Mouse (Mus musculus): Measurements from ENCODE around the gene Cdc20. TPM values are rescaled to one million over a fixed set of nuclear protein-coding genes. Genes with fewer than 3 reads are reported as not detected.

The Cdc20 gene
- polyA plus RNA-seq, 1 experiment from 2014 or later = 315 TPM

- no peak for DNase-seq (ENCODE audit: low spot score)
- no peak overlapping the region for H3K9ac ChIP-seq (ENCODE audit: low read depth, low read length)
- 0 out of 2 replicates have a peak, but pooled peaks cover 2% of the 10 kb centered on the region for H3K36me3 ChIP-seq (ENCODE audit: control insufficient read depth, insufficient read depth, low read length)
- no peak for ATAC-seq (replicated peaks; ENCODE audit: low FRiP score)
- 90% methylated on average over 1 of the region's 1 CpGs for WGBS
- H3K4me2 ChIP-seq = no peak overlapping the region
- no peak overlapping the region for H3K4me3 ChIP-seq (ENCODE audit: low read depth, low read length)
- H3K27me3 ChIP-seq (replicated peaks; ENCODE audit: control insufficient read depth, insufficient read depth, low read length) = no peaks in the 10 kb centered on the region
- peak overlapping the region; percentile 75; the same call in 1 of the 2 replicates for H3K27ac ChIP-seq (ENCODE audit: low read depth, low read length)
- H3K4me1 ChIP-seq (replicated peaks; ENCODE audit: control insufficient read depth, insufficient read depth, low read length) = peaks cover 34% of the 10 kb centered on the region
- H3K9me3 ChIP-seq (ENCODE audit: control insufficient read depth, low read length) = no peaks in the 10 kb centered on the region
These were observed 11.8 kb downstream of the Cdc20 start for GRCm38 (mm10) chr4:118425374-118425773.

DNA sequence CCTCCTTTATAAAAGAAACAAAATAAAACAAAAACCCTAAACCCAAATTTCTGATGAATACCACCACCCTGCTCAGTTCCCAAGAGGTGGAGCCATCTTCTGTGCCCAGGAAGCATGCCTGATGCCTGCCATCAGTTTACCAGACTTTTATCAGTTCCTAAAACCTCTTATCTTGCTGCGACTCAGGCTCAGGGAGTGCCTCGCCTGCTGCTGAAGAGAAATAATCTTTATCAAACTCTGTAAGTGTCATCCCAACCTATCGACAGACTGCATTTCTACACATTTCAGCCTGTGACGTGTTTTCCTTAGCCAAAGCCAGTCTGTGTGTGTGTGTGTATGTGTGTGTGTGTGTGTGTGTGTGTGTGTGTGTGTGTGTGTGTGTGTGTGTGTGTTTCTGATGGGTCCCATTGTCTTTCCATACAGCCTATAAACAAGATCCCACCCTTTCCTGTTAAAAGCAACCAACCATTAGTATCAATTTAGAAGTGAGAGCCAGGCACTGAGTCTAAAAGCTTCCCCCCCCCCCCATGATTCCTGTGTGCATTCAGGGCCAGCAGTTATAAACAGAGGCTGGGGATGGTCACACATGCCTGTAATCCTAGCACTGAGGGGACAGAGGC lies 12.5 kb downstream of the Cdc20 start:
- Histone ChIP-seq H3K4me1 (replicated peaks; ENCODE audit: control insufficient read depth, insufficient read depth, low read length) (peaks cover 29% of the 10 kb centered on the region), H3K27me3 (replicated peaks; ENCODE audit: control insufficient read depth, insufficient read depth, low read length) (no peaks in the 10 kb centered on the region), H3K4me2 (peak overlapping the region; percentile 10; the same call in 1 of the 2 replicates), H3K9me3 (ENCODE audit: control insufficient read depth, low read length) (no peaks in the 10 kb centered on the region), H3K9ac (ENCODE audit: low read depth, low read length) (peak overlapping the region; percentile 14; the same call in 1 of the 2 replicates), H3K27ac (ENCODE audit: low read depth, low read length) (peak overlapping the region; percentile 75), H3K36me3 (ENCODE audit: control insufficient read depth, insufficient read depth, low read length) (0 out of 2 replicates have a peak, but pooled peaks cover 2% of the 10 kb centered on the region), H3K4me3 (ENCODE audit: low read depth, low read length) (no peak overlapping the region)
- WGBS = 37% methylated on average over 4 of the region's 4 CpGs
- ATAC-seq (replicated peaks; ENCODE audit: low FRiP score) (peak; percentile 67), DNase-seq (ENCODE audit: low spot score) (no peak)

DNA sequence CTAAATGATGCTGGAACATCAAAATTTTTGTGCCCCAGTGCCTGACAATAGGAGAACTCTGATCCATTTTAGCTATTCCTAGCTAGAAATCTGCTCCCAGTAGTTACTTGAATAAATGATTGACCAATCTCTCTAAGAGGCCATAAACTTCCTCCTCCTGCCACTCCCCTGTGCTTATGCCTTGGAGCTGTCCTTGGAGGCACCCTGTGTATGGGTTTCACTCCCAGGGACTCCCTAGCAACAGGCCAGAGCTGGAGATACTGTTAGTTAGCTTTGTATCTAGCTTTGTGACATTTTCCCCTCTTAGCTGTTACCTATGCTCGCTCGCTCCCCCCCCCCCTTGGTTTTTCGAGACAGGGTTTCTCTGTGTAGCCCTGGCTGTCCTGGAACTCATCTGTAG lies 15.8 kb downstream of the Cdc20 start:
- Histone ChIP-seq H3K4me3 (ENCODE audit: low read depth, low read length) (no peak overlapping the region), H3K4me2 (no peak overlapping the region), H3K9ac (ENCODE audit: low read depth, low read length) (no peak overlapping the region), H3K27me3 (replicated peaks; ENCODE audit: control insufficient read depth, insufficient read depth, low read length) (no peaks in the 10 kb centered on the region), H3K36me3 (ENCODE audit: control insufficient read depth, insufficient read depth, low read length) (peaks cover 15% of the 10 kb centered on the region; the same call in 1 of the 2 replicates), H3K4me1 (replicated peaks; ENCODE audit: control insufficient read depth, insufficient read depth, low read length) (peaks cover 11% of the 10 kb centered on the region), H3K27ac (ENCODE audit: low read depth, low read length) (no peak overlapping the region), H3K9me3 (ENCODE audit: control insufficient read depth, low read length) (no peaks in the 10 kb centered on the region)
- no peak for ATAC-seq (replicated peaks; ENCODE audit: low FRiP score)
- 87% methylated on average over 3 of the region's 3 CpGs for WGBS
- DNase-seq (ENCODE audit: low spot score) = no peak

- Histone ChIP-seq H3K27ac (ENCODE audit: low read depth, low read length) (no peak overlapping the region), H3K9ac (ENCODE audit: low read depth, low read length) (no peak overlapping the region), H3K9me3 (ENCODE audit: control insufficient read depth, low read length) (no peaks in the 10 kb centered on the region), H3K4me3 (ENCODE audit: low read depth, low read length) (no peak overlapping the region), H3K4me1 (replicated peaks; ENCODE audit: control insufficient read depth, insufficient read depth, low read length) (no peaks in the 10 kb centered on the region), H3K4me2 (no peak overlapping the region), H3K27me3 (replicated peaks; ENCODE audit: control insufficient read depth, insufficient read depth, low read length) (no peaks in the 10 kb centered on the region), H3K36me3 (ENCODE audit: control insufficient read depth, insufficient read depth, low read length) (peaks cover 51% of the 10 kb centered on the region)
- ATAC-seq (replicated peaks; ENCODE audit: low FRiP score) = no peak
- no peak for DNase-seq (ENCODE audit: low spot score)
- 75% methylated on average over 13 of the region's 13 CpGs for WGBS
These were observed 19.9 kb downstream of the Cdc20 start for GRCm38 (mm10) chr4:118417112-118417797.

DNA sequence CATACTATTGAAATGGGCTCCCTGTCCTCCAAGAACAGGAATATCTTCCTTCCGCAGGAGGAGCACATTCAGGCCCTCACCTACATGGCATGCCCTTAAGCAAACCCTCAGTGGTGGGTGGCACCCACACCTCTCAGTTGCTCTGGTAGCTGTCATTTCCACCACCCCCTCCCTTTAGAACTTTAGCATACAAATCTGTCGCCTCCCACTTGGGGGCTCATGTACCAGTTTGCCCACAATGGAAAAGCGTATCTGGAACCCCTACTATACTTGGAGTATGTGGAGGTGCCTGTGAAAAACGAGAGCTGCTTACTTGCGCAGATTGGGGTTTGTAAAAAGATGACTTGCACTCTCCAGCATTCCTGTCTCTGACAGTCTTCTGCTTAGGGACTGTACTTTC lies 20.8 kb downstream of the Cdc20 start:
- Histone ChIP-seq H3K9ac (ENCODE audit: low read depth, low read length) (no peak overlapping the region), H3K27ac (ENCODE audit: low read depth, low read length) (no peak overlapping the region), H3K4me1 (replicated peaks; ENCODE audit: control insufficient read depth, insufficient read depth, low read length) (no peaks in the 10 kb centered on the region), H3K27me3 (replicated peaks; ENCODE audit: control insufficient read depth, insufficient read depth, low read length) (no peaks in the 10 kb centered on the region), H3K4me3 (ENCODE audit: low read depth, low read length) (no peak overlapping the region), H3K9me3 (ENCODE audit: control insufficient read depth, low read length) (no peaks in the 10 kb centered on the region), H3K36me3 (ENCODE audit: control insufficient read depth, insufficient read depth, low read length) (peaks cover 50% of the 10 kb centered on the region), H3K4me2 (no peak overlapping the region)
- no peak for DNase-seq (ENCODE audit: low spot score)
- no peak for ATAC-seq (replicated peaks; ENCODE audit: low FRiP score)
- WGBS = 92% methylated on average over 5 of the region's 5 CpGs

- WGBS = 79% methylated on average over 2 of the region's 2 CpGs
- H3K36me3 ChIP-seq (ENCODE audit: control insufficient read depth, insufficient read depth, low read length) = peaks cover 50% of the 10 kb centered on the region
These were observed 21.4 kb downstream of the Cdc20 start for GRCm38 (mm10) chr4:118415779-118416178.

DNA sequence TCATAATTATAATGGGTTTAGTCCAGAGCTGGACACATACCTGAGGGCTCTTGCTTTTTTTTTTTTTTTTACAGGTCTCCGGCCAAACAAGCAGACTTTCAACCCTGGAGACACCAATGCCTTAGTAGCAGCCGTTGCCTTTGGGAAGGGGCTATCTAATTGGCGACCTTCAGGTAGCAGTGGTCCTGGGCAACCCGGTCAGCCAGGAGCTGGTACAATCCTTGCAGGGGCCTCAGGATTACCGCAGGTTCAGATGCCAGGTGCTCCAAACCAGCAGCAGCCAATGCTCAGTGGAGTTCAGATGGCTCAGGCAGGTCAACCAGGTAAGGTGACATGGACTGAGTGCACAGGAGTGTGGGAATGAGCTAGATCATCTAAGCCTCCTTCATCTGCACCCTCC lies 23.6 kb downstream of the Cdc20 start:
- Histone ChIP-seq H3K4me1 (replicated peaks; ENCODE audit: control insufficient read depth, insufficient read depth, low read length) (peaks cover 4% of the 10 kb centered on the region), H3K36me3 (ENCODE audit: control insufficient read depth, insufficient read depth, low read length) (peaks cover 48% of the 10 kb centered on the region), H3K9me3 (ENCODE audit: control insufficient read depth, low read length) (no peaks in the 10 kb centered on the region), H3K27ac (ENCODE audit: low read depth, low read length) (no peak overlapping the region), H3K9ac (ENCODE audit: low read depth, low read length) (no peak overlapping the region), H3K27me3 (replicated peaks; ENCODE audit: control insufficient read depth, insufficient read depth, low read length) (no peaks in the 10 kb centered on the region), H3K4me3 (ENCODE audit: low read depth, low read length) (no peak overlapping the region), H3K4me2 (no peak overlapping the region)
- ATAC-seq (replicated peaks; ENCODE audit: low FRiP score) = no peak
- 95% methylated on average over 5 of the region's 5 CpGs for WGBS
- DNase-seq (ENCODE audit: low spot score) = no peak

More at GRCm38 (mm10) chr4:118415779-118416178, 21.4 kb downstream of the Cdc20 start:
- DNase-seq (ENCODE audit: low spot score) (no peak), ATAC-seq (replicated peaks; ENCODE audit: low FRiP score) (no peak)
- Histone ChIP-seq H3K9me3 (ENCODE audit: control insufficient read depth, low read length) (no peaks in the 10 kb centered on the region), H3K27ac (ENCODE audit: low read depth, low read length) (no peak overlapping the region), H3K9ac (ENCODE audit: low read depth, low read length) (no peak overlapping the region), H3K4me3 (ENCODE audit: low read depth, low read length) (no peak overlapping the region), H3K4me1 (replicated peaks; ENCODE audit: control insufficient read depth, insufficient read depth, low read length) (no peaks in the 10 kb centered on the region), H3K27me3 (replicated peaks; ENCODE audit: control insufficient read depth, insufficient read depth, low read length) (no peaks in the 10 kb centered on the region), H3K4me2 (no peak overlapping the region)

DNA sequence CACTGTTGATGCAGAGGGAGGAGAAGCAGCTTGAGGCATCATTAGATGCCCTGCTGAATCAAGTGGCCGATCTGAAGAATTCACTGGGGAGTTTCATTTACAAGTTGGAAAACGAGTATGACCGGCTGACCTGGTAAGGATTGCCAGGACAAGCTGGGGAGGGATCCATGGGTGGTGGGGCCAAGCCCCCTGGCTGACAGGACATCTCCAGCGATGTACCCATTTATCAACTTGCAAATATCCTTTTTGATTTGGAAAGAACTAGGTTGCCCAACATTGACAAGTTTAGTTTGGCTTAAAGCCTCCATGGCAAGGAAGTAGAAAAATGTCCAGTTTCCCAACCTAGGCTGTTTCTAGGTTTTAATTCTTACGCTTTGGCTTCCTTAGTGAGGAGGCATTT lies 26.3 kb downstream of the Cdc20 start:
- ATAC-seq (replicated peaks; ENCODE audit: low FRiP score) = no peak
- no peak for DNase-seq (ENCODE audit: low spot score)
- H3K4me2 ChIP-seq = peak overlapping the region; percentile 93; the same call in 1 of the 2 replicates

More for the DNA sequence above, 26.3 kb downstream of the Cdc20 start:
- no peaks in the 10 kb centered on the region for H3K27me3 ChIP-seq (replicated peaks; ENCODE audit: control insufficient read depth, insufficient read depth, low read length)
- WGBS = 93% methylated on average over 5 of the region's 5 CpGs
- no peak overlapping the region for H3K27ac ChIP-seq (ENCODE audit: low read depth, low read length)
- H3K9me3 ChIP-seq (ENCODE audit: control insufficient read depth, low read length) = no peaks in the 10 kb centered on the region
- H3K4me3 ChIP-seq (ENCODE audit: low read depth, low read length) = no peak overlapping the region
- H3K9ac ChIP-seq (ENCODE audit: low read depth, low read length) = no peak overlapping the region
- H3K4me1 ChIP-seq (replicated peaks; ENCODE audit: control insufficient read depth, insufficient read depth, low read length) = peaks cover 16% of the 10 kb centered on the region
- H3K36me3 ChIP-seq (ENCODE audit: control insufficient read depth, insufficient read depth, low read length) = peaks cover 34% of the 10 kb centered on the region
